Mouse (Mus musculus) macrophage (primary cell): ENCODE data around the gene Ntrk1. TPM values are rescaled to one million over a fixed set of nuclear protein-coding genes. Genes with fewer than 3 reads are reported as not detected.

Experiments
- H3K27ac ChIP-seq: fragments of 350-480 bp; formaldehyde crosslinking; 2 replicates; pipeline ENCODE4 v1.9.0; 2021
- H3K36me3 ChIP-seq: fragments of 350-480 bp; formaldehyde crosslinking; 2 replicates; pipeline ENCODE4 v1.9.0; 2021; ENCODE audit errors: inconsistent target
- H3K4me3 ChIP-seq: fragments of 350-480 bp; formaldehyde crosslinking; 2 replicates; pipeline ENCODE4 v1.9.0; 2021; ENCODE audit errors: inconsistent target
- H3K79me2 ChIP-seq: fragments of 350-480 bp; formaldehyde crosslinking; 2 replicates; pipeline ENCODE4 v1.9.0; 2021; ENCODE audit errors: inconsistent target
- WGBS: methylation state at CpG from one replicate; pipeline ENCODE4 v1.1.7; 2026; ENCODE audit warnings: inconsistent platforms; ENCODE audit not compliant: missing documents; 5-methylcytosine and 5-hydroxymethylcytosine counted together
- polyA plus RNA-seq: library from polyadenylated mRNA; stranded (reverse); fragments of 250-400 nt; gene quantifications from 3 replicates; pipeline ENCODE4 v1.2.4, GENCODE M21; 2018; ENCODE audit warnings: inconsistent platforms

Ntrk1 gene
- polyA plus RNA-seq, 1 experiment from 2014 or later: not detected

DNA sequence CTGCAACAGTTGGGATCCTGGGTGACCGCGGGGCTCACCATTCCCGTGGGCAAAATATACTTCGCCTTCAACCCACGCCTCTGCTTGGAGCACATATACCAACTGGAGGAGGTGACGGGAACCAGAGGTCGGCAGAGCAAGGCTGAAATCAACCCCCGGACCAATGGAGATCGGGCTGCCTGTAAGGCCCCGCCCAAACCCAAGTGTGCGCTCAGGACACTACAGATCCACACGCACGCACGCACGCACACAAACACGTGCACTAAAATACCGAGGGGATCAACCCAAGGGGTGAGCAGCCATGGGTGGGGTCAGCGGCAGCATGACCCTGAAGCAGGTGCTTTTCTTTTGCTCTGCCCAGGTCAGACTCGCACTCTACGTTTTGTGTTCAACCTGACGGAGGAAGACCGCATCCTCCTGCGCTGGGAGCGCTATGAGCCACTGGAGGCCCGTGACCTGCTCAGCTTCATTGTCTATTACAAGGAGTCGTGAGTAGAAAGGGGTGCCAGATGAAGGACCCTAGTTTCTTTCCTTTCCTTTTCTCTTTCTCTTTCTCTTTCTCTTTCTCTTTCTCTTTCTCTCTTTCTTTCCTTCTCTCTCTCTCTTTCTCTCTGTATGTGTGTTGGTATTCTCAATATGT, 9.2 kb upstream of the Ntrk1 start:
- 1% methylated on average over 20 of the region's 26 CpGs for WGBS
- no peak overlapping the region for H3K27ac ChIP-seq
- H3K79me2 ChIP-seq: no peaks in the 10 kb centered on the region
- peak overlapping the region; percentile 24 for H3K4me3 ChIP-seq
- H3K36me3 ChIP-seq: no peaks in the 10 kb centered on the region

- 77% methylated on average over 5 of the region's 5 CpGs for WGBS
Measured at GRCm38 (mm10) chr3:87801681-87802080, 6.7 kb upstream of the Ntrk1 start.

DNA sequence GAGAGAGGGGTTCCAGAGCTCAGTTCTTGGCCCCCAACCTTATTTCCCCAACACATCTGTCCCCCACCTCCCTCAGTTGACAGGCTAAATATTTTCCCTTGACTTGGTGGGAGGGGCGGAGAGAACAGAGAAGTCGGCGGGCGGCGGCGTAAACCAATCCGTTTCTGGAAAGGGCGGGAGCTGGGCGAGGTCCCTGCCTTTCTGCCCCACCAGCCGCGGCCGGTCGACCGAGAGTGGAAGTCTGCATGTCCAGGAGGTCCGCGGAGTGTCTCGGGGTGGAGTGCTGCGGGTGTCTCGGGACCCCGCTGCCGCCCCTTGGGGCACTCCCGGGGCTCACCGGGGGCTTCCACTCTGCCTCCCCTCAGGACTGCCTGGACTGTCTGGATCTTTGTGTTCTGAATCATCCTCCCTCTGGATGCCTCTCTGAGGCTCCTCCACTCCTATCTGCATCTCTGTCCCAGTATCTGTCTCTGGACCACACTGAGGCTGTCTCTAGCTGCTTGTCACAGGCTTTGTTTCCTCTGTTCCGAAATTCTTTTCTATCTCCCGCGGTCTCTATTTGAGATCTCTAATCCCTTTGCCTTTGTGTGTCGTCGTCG, 1.9 kb upstream of the Ntrk1 start, which contains the start of gene Insrr:
TSS of gene Insrr (plus strand) at position 216 of the 599 bp plus-strand sequence.
- Histone ChIP-seq H3K27ac (no peak within 1 kb of the TSS), H3K4me3 (no peak within 1 kb of the TSS), H3K36me3 (no peaks in the 10 kb centered on the region), H3K79me2 (no peaks in the 10 kb centered on the region)
- 3% methylated on average over 29 of the region's 29 CpGs for WGBS

More at GRCm38 (mm10) chr3:87801681-87802080, 6.7 kb upstream of the Ntrk1 start:
- Histone ChIP-seq H3K27ac (no peak overlapping the region), H3K79me2 (no peaks in the 10 kb centered on the region), H3K36me3 (no peaks in the 10 kb centered on the region), H3K4me3 (no peak overlapping the region)

- Histone ChIP-seq H3K4me3 (no peak overlapping the region), H3K36me3 (no peaks in the 10 kb centered on the region), H3K27ac (no peak overlapping the region), H3K79me2 (no peaks in the 10 kb centered on the region)
- 17% methylated on average over 32 of the region's 33 CpGs for WGBS
Measured at GRCm38 (mm10) chr3:87795336-87796277, 645 bp upstream of the Ntrk1 start.

DNA sequence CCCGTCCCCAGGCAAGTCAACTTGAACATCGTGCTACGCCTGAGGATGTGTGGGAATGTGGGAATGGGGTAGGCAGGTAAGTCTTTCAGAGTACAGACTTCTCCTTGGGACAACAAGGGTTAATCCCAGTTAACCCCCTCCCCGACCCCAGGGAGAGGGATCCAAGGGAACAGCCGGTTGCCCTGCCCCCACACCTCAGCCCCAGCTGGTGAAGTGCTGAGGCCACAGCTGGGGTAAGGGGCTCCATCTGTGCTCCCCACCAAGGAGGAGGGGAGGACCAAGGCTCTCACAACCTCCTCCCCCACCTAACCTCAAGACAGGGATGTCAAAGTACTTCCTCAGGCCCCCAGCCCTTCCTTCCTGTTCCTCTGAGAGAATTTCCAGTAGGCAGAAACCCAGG, 5.2 kb downstream of the Ntrk1 start:
- WGBS: 62% methylated on average over 5 of the region's 5 CpGs
- Histone ChIP-seq H3K27ac (no peak overlapping the region), H3K4me3 (no peak overlapping the region), H3K79me2 (no peaks in the 10 kb centered on the region), H3K36me3 (no peaks in the 10 kb centered on the region)

- no peak overlapping the region for H3K4me3 ChIP-seq
- no peaks in the 10 kb centered on the region for H3K79me2 ChIP-seq
- WGBS: 91% methylated on average over 1 of the region's 1 CpGs
- no peak overlapping the region for H3K27ac ChIP-seq
- no peaks in the 10 kb centered on the region for H3K36me3 ChIP-seq
Measured at GRCm38 (mm10) chr3:87789248-87789647, 5.7 kb downstream of the Ntrk1 start.

GRCm38 (mm10) chr3:87785626-87786214, 9.2 kb downstream of the Ntrk1 start:
- no peak overlapping the region for H3K4me3 ChIP-seq
- no peaks in the 10 kb centered on the region for H3K36me3 ChIP-seq
- no peak overlapping the region for H3K27ac ChIP-seq
- no peaks in the 10 kb centered on the region for H3K79me2 ChIP-seq
- WGBS: 81% methylated on average over 6 of the region's 6 CpGs

GRCm38 (mm10) chr3:87785156-87785555, 9.8 kb downstream of the Ntrk1 start:
- 22% methylated on average over 5 of the region's 5 CpGs for WGBS
- Histone ChIP-seq H3K4me3 (no peak overlapping the region), H3K79me2 (no peaks in the 10 kb centered on the region), H3K36me3 (no peaks in the 10 kb centered on the region), H3K27ac (no peak overlapping the region)

- Histone ChIP-seq H3K4me3 (no peak overlapping the region), H3K79me2 (no peaks in the 10 kb centered on the region), H3K36me3 (no peaks in the 10 kb centered on the region), H3K27ac (no peak overlapping the region)
- 91% methylated on average over 24 of the region's 25 CpGs for WGBS
Measured at GRCm38 (mm10) chr3:87783282-87784023, 11.5 kb downstream of the Ntrk1 start.

- H3K4me3 ChIP-seq: no peak overlapping the region
- WGBS: 46% methylated on average over 2 of the region's 2 CpGs
- H3K36me3 ChIP-seq: no peaks in the 10 kb centered on the region
- H3K27ac ChIP-seq: no peak overlapping the region
- H3K79me2 ChIP-seq: no peaks in the 10 kb centered on the region
Measured at GRCm38 (mm10) chr3:87779086-87779485, 15.9 kb downstream of the Ntrk1 start.

- Histone ChIP-seq H3K4me3 (no peak overlapping the region), H3K79me2 (no peaks in the 10 kb centered on the region), H3K27ac (no peak overlapping the region), H3K36me3 (no peaks in the 10 kb centered on the region)
- 64% methylated on average over 23 of the region's 23 CpGs for WGBS
Measured at GRCm38 (mm10) chr3:87778283-87778682, 16.7 kb downstream of the Ntrk1 start.

DNA sequence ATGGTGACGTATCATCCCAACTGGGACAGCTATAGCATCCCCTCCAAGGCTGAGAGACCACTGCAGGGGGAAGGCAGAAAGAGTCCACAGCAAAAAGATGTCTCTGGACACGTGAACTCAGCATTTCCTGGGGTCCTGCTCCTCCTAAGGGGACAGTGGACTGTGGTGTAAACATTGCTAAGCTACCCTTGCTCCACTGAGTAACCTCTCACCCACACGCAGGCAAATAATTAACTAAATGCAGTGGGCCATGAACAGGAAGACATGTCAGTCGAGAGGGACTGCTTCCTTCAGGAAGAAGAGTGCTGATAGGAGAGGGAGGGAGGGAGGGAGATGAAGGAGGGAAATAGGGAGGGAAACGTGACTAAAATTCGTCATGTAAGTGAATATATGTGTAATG, 23.9 kb downstream of the Ntrk1 start:
- Histone ChIP-seq H3K4me3 (no peak overlapping the region), H3K79me2 (no peaks in the 10 kb centered on the region)

GRCm38 (mm10) chr3:87770280-87770679, 24.7 kb downstream of the Ntrk1 start:
- Histone ChIP-seq H3K4me3 (no peak overlapping the region), H3K36me3 (no peaks in the 10 kb centered on the region), H3K79me2 (no peaks in the 10 kb centered on the region), H3K27ac (no peak overlapping the region)
- 2% methylated on average over 4 of the region's 4 CpGs for WGBS

More for the DNA sequence above, 23.9 kb downstream of the Ntrk1 start:
- no peak overlapping the region for H3K27ac ChIP-seq
- WGBS: 51% methylated on average over 4 of the region's 6 CpGs
- H3K36me3 ChIP-seq: no peaks in the 10 kb centered on the region

- H3K79me2 ChIP-seq: no peaks in the 10 kb centered on the region
- no peaks in the 10 kb centered on the region for H3K36me3 ChIP-seq
- 74% methylated on average over 8 of the region's 8 CpGs for WGBS
- H3K27ac ChIP-seq: no peak overlapping the region
- H3K4me3 ChIP-seq: no peak overlapping the region
Measured at GRCm38 (mm10) chr3:87769506-87769905, 25.5 kb downstream of the Ntrk1 start.
